Mouse (Mus musculus) embryonic facial prominence, embryonic 15.5 days (tissue): Measurements from ENCODE around the gene Chchd3. TPM values are rescaled to one million over a fixed set of nuclear protein-coding genes. Genes with fewer than 3 reads are reported as not detected.

Source experiments
- ATAC-seq: fragments of 200-750 bp; cut with Nextera tagmentation; 2 replicates; pipeline ENCODE4 v1.8.0; 2017; ENCODE audit warnings: low read depth, moderate TSS enrichment; ENCODE audit not compliant: insufficient number of reproducible peaks, low FRiP score, low TSS enrichment
- H3K27ac ChIP-seq: fragments of 300-500 bp; sonication (generic); replicated peaks from 2 replicates; pipeline ENCODE4 v1.5.1; 2015; ENCODE audit warnings: mild to moderate bottlenecking, inconsistent platforms
- H3K27me3 ChIP-seq: fragments of 300-500 bp; sonication (generic); 2 replicates; pipeline ENCODE4 v1.6.1; 2015; ENCODE audit warnings: inconsistent platforms
- H3K36me3 ChIP-seq: fragments of 300-500 bp; sonication (generic); 2 replicates; pipeline ENCODE4 v1.6.1; 2015; ENCODE audit warnings: mild to moderate bottlenecking, inconsistent platforms
- H3K4me1 ChIP-seq: fragments of 300-500 bp; sonication (generic); 2 replicates; pipeline ENCODE4 v1.6.1; 2015; ENCODE audit warnings: inconsistent platforms
- H3K4me2 ChIP-seq: fragments of 300-500 bp; sonication (generic); replicated peaks from 2 replicates; pipeline ENCODE4 v1.6.1; 2015; ENCODE audit warnings: mild to moderate bottlenecking, inconsistent platforms
- H3K4me3 ChIP-seq: fragments of 300-500 bp; sonication (generic); replicated peaks from 2 replicates; pipeline ENCODE4 v1.5.1; 2015; ENCODE audit warnings: mild to moderate bottlenecking, inconsistent platforms
- H3K9ac ChIP-seq: fragments of 300-500 bp; sonication (generic); 2 replicates; pipeline ENCODE4 v1.6.1; 2015; ENCODE audit warnings: inconsistent platforms
- H3K9me3 ChIP-seq: fragments of 300-500 bp; sonication (generic); replicated peaks from 2 replicates; pipeline ENCODE4 v1.6.1; 2016; ENCODE audit warnings: inconsistent platforms
- WGBS: fragments of 180-500 bp; shearing (Covaris S2); methylation state at CpG from one replicate; pipeline ENCODE4 v1.1.7; 2015; 5-methylcytosine and 5-hydroxymethylcytosine counted together
- polyA plus RNA-seq: library from polyadenylated mRNA; unstranded; fragments of >200 nt; fragmentation: Nextera tagmentation; extraction: Ambion mirVana; gene quantifications from 2 replicates; pipeline ENCODE4 v1.2.1, GENCODE M21; 2015

The Chchd3 gene
- polyA plus RNA-seq, 1 experiment from 2014 or later = 93.9 TPM

DNA sequence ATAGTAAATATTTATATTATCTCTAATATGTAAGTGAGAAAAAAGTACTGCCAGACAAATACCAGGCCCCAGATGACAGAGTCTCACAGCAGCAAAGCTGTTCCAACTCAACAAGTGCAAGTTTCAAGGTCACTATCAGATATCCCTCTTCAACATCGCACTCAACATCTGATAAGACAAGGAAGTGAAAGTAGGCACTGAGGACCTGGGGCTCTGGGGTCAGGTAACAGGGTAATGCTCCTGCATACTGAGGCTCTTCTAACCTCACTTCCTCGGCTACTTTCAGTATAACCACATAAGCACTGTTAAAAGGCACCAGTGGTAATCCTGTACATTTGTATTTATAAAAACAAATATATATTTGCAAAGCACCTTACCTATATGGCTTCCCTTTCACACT is 8.4 kb downstream of the Chchd3 start:
- ATAC-seq = no peak
- Histone ChIP-seq H3K9ac (no peak overlapping the region), H3K27ac (no peak overlapping the region), H3K4me1 (no peaks in the 10 kb centered on the region), H3K9me3 (no peaks in the 10 kb centered on the region), H3K4me2 (no peak overlapping the region), H3K27me3 (no peaks in the 10 kb centered on the region), H3K4me3 (no peak overlapping the region), H3K36me3 (peaks cover 21% of the 10 kb centered on the region)
- 71% methylated on average over 2 of the region's 2 CpGs for WGBS

DNA sequence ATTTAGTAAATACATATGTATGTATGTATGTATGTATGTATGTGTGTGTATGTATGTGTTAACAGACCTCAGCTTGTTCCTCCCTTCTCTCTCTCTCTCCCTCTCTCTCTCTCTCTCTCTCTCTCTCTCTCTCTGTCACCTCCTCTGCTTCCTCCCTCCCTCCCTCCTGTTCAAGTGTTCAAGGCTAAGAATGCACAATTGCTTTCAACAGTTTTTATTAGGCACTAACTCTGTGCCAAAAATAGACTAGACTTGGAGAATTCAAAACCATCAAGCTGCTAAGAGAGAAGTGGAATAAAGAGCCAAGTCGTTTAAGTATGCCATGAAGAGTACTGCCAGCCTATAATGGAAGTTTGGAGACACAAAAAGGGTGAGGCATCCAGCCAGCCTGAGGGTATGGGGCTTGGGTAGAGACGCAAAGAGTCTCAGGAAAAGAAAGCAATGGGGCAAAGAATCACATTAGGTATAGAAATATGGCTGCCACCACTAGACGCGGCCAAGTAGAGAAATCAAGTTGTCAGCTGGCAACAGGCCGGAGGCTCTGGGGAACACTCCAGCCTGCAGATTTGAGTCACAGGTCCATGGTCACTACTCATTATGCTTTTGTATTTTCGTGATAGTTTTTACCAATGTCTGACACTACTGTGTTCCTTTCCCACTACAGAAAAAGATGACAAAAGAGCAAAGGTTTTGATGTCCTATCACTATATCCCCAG is 10.2 kb downstream of the Chchd3 start:
- Histone ChIP-seq H3K27me3 (no peaks in the 10 kb centered on the region), H3K9ac (no peak overlapping the region), H3K4me1 (no peaks in the 10 kb centered on the region), H3K9me3 (no peaks in the 10 kb centered on the region), H3K36me3 (peaks cover 16% of the 10 kb centered on the region), H3K27ac (no peak overlapping the region), H3K4me3 (no peak overlapping the region), H3K4me2 (no peak overlapping the region)
- ATAC-seq = no peak
- 80% methylated on average over 6 of the region's 6 CpGs for WGBS

- no peak for ATAC-seq
- no peaks in the 10 kb centered on the region for H3K27me3 ChIP-seq
- 0 out of 2 replicates have a peak, but pooled peaks cover 5% of the 10 kb centered on the region for H3K9me3 ChIP-seq
- H3K4me3 ChIP-seq = no peak overlapping the region
- H3K4me2 ChIP-seq = no peak overlapping the region
- no peaks in the 10 kb centered on the region for H3K4me1 ChIP-seq
- 92% methylated on average over 5 of the region's 5 CpGs for WGBS
- peaks cover 19% of the 10 kb centered on the region for H3K36me3 ChIP-seq
- H3K9ac ChIP-seq = no peak overlapping the region
- no peak overlapping the region for H3K27ac ChIP-seq
Observed at GRCm38 (mm10) chr6:33043480-33043879, 16.6 kb downstream of the Chchd3 start.

DNA sequence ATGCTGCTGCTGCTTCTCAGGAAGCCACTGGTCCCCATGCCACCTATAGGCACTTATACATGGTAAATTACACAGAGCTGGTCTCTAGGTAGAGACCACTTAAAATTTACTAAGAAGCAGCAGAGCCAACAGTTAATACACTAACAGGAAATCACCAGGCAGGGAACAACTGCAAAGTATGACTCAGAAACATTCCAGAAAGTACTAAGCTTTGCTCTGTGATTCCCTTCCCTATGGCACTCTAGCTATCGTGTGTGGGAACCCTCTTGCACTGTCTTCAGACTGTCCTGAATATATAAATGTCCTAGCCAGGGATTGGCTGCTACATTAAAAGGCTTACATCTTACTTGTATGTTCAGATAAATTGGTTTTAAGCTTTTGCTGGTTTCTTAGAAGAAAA is 17.2 kb downstream of the Chchd3 start:
- Histone ChIP-seq H3K27ac (no peak overlapping the region), H3K4me2 (no peak overlapping the region), H3K9me3 (0 out of 2 replicates have a peak, but pooled peaks cover 5% of the 10 kb centered on the region), H3K27me3 (no peaks in the 10 kb centered on the region), H3K4me1 (no peaks in the 10 kb centered on the region), H3K9ac (no peak overlapping the region), H3K4me3 (no peak overlapping the region), H3K36me3 (peaks cover 18% of the 10 kb centered on the region)
- WGBS = 60% methylated on average over 1 of the region's 1 CpGs
- ATAC-seq = no peak

GRCm38 (mm10) chr6:33041978-33042377 is 18.1 kb downstream of the Chchd3 start:
- no peak overlapping the region for H3K4me3 ChIP-seq
- no peak overlapping the region for H3K27ac ChIP-seq
- ATAC-seq = no peak
- WGBS = 81% methylated on average over 2 of the region's 2 CpGs
- peaks cover 18% of the 10 kb centered on the region for H3K36me3 ChIP-seq
- no peak overlapping the region for H3K4me2 ChIP-seq
- H3K27me3 ChIP-seq = no peaks in the 10 kb centered on the region
- H3K9ac ChIP-seq = no peak overlapping the region
- H3K4me1 ChIP-seq = no peaks in the 10 kb centered on the region
- H3K9me3 ChIP-seq = 0 out of 2 replicates have a peak, but pooled peaks cover 5% of the 10 kb centered on the region

DNA sequence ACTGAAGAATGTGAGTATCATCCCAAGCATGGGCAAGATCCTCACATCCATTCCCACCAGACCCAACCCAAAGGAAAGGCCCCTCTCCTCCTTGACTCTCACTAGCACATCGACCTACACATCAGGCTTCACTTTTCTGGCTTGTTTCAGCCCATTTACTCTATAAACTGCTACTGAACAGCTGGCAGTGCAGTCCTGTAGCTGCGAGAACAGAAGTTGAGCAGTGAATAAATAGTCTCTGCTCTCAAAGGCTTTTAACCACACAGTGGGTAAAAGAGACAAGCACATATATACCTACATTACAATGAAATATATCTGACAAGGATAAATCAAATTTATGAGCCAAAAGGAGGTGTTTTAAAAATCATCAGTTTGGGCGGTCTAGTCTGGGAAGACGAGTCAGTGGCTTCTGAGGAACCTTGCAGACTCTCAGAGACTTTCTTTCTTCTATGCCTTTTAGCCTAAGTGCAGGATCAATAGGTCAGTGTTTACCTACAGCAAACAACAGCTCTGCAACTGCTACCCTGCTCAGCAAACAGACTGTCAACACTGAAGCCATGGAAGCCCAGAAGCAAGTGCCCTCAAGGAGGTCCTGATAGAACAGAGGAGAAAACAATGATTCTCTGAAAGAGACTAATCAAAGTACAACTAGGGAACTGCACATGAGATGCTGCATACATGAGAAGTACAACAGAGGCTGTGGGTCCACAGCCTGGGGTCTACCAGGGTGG is 19.5 kb downstream of the Chchd3 start:
- WGBS = 92% methylated on average over 4 of the region's 4 CpGs
- 0 out of 2 replicates have a peak, but pooled peaks cover 5% of the 10 kb centered on the region for H3K9me3 ChIP-seq
- no peaks in the 10 kb centered on the region for H3K27me3 ChIP-seq
- H3K4me2 ChIP-seq = no peak overlapping the region
- no peak overlapping the region for H3K27ac ChIP-seq
- no peak overlapping the region for H3K9ac ChIP-seq
- no peak for ATAC-seq
- no peaks in the 10 kb centered on the region for H3K4me1 ChIP-seq
- no peak overlapping the region for H3K4me3 ChIP-seq
- peaks cover 18% of the 10 kb centered on the region for H3K36me3 ChIP-seq

- ATAC-seq = no peak
- Histone ChIP-seq H3K27me3 (no peaks in the 10 kb centered on the region), H3K27ac (no peak overlapping the region), H3K4me2 (no peak overlapping the region), H3K4me1 (no peaks in the 10 kb centered on the region), H3K9ac (no peak overlapping the region), H3K9me3 (no peaks in the 10 kb centered on the region), H3K36me3 (0 out of 2 replicates have a peak, but pooled peaks cover 3% of the 10 kb centered on the region), H3K4me3 (no peak overlapping the region)
- 98% methylated on average over 1 of the region's 1 CpGs for WGBS
Observed at GRCm38 (mm10) chr6:33032543-33032942, 27.5 kb downstream of the Chchd3 start.

GRCm38 (mm10) chr6:33031631-33032030 is 28.4 kb downstream of the Chchd3 start:
- no peaks in the 10 kb centered on the region for H3K9me3 ChIP-seq
- no peak for ATAC-seq
- WGBS = 75% methylated on average over 2 of the region's 2 CpGs

DNA sequence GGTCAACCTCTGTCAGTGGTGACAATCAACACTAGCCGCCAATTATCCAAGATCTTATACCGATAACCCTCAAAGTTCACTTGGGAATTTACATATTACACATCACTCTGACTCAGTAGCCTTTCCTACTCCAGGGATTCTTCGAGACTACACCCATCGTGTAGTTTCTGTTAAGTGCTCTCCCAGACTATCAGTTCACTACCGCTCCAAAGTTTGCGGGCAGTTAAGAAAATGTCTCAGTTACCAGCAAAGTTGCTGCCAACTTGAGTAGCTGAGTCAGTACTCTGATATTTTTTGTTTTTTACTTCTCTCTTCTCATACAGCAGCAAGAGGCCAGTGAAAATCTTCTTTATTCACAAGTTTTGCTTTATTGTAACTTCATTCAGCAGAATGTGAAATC is 31.8 kb downstream of the Chchd3 start:
- WGBS = 84% methylated on average over 6 of the region's 6 CpGs
- no peak for ATAC-seq
- Histone ChIP-seq H3K27me3 (no peaks in the 10 kb centered on the region), H3K36me3 (0 out of 2 replicates have a peak, but pooled peaks cover 3% of the 10 kb centered on the region), H3K4me3 (no peak overlapping the region), H3K9ac (no peak overlapping the region), H3K9me3 (no peaks in the 10 kb centered on the region), H3K4me2 (no peak overlapping the region), H3K27ac (no peak overlapping the region), H3K4me1 (no peaks in the 10 kb centered on the region)

More at GRCm38 (mm10) chr6:33031631-33032030, 28.4 kb downstream of the Chchd3 start:
- no peak overlapping the region for H3K9ac ChIP-seq
- 0 out of 2 replicates have a peak, but pooled peaks cover 3% of the 10 kb centered on the region for H3K36me3 ChIP-seq
- H3K4me3 ChIP-seq = no peak overlapping the region
- H3K27me3 ChIP-seq = no peaks in the 10 kb centered on the region
- H3K4me2 ChIP-seq = no peak overlapping the region
- no peak overlapping the region for H3K27ac ChIP-seq
- H3K4me1 ChIP-seq = no peaks in the 10 kb centered on the region

DNA sequence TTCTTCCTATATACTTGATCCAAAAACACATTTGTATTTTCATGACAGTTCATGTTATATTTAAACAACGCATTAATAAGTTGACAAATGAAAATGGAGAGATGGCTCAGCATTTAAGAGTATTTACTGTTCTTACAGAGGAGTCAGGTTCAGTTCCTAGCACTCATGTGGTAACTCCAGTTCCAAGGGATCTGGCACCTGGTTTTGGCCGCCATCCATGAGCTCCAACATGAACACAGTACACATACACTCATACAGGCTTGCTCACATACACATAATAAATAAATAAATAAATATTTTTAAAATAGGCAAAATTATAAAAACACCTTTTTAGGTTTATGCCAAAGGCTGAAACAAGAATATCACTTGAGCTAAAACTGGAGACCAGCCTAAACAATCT is 35.0 kb downstream of the Chchd3 start:
- no peaks in the 10 kb centered on the region for H3K27me3 ChIP-seq
- WGBS = 96% methylated on average over 2 of the region's 2 CpGs
- H3K27ac ChIP-seq = no peak overlapping the region
- H3K4me3 ChIP-seq = no peak overlapping the region
- 0 out of 2 replicates have a peak, but pooled peaks cover 3% of the 10 kb centered on the region for H3K36me3 ChIP-seq
- no peak for ATAC-seq
- H3K4me1 ChIP-seq = no peaks in the 10 kb centered on the region
- H3K4me2 ChIP-seq = no peak overlapping the region
- H3K9ac ChIP-seq = no peak overlapping the region
- no peaks in the 10 kb centered on the region for H3K9me3 ChIP-seq

DNA sequence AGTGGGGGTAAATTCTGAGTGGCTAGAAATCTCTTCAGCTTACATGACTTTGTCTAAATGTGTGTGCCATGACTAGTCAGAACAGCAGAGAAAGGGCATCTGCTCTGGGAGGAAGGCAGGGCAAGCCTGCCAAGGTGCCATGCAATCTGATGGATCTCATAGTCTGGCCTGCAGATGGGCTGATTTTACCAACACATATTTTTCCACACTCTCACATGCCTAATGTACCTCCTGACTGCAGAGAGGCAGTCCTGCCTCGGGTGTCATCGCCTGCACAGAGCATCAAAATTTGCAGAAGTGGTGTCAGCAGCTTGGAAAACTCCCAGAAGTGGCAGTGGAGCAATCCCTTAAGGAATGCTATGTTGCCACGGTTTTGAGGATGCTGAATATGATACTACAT is 55.5 kb downstream of the Chchd3 start:
- H3K4me2 ChIP-seq = no peak overlapping the region
- no peaks in the 10 kb centered on the region for H3K36me3 ChIP-seq
- H3K4me3 ChIP-seq = no peak overlapping the region
- H3K9me3 ChIP-seq = no peaks in the 10 kb centered on the region
- H3K9ac ChIP-seq = no peak overlapping the region
- no peaks in the 10 kb centered on the region for H3K27me3 ChIP-seq
- no peak for ATAC-seq
- WGBS = 50% methylated on average over 3 of the region's 3 CpGs
- H3K4me1 ChIP-seq = 0 out of 2 replicates have a peak, but pooled peaks cover 2% of the 10 kb centered on the region
- H3K27ac ChIP-seq = no peak overlapping the region
